Mouse (Mus musculus) A20 (cell line): ENCODE results near the gene Ltbr.
"Not testable (repeated sequence)": the region's sequence is repeated elsewhere in the genome, so short reads cannot be mapped to it uniquely, and the experiment has no call there.

Experiments
- DNase-seq: peaks from one replicate; pipeline ENCODE4 v3.0.0-alpha.2; 2011; ENCODE audit warnings: low read depth, low spot score

Ltbr gene

DNA sequence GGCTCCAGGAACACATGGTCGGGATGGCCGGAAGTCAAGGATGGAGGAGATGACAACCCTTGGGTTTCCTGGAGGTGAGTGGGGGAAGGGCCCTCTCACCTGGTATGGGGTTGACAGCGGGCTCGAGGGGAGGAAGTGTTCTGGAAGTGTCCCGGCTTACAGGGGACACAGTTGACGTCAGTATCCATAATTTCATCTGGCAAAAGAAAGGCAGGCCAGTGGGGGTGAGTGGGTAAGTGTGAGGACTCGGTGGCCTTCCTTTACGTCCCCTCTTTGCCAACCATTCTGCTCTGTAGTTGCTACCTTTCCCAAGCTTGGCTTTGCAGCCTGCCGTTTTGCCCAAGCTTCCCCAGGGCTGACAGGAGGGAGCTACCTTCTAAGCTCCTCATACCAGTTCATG is 1.5 kb downstream of the Ltbr start:
- DNase-seq, result no peak

DNA sequence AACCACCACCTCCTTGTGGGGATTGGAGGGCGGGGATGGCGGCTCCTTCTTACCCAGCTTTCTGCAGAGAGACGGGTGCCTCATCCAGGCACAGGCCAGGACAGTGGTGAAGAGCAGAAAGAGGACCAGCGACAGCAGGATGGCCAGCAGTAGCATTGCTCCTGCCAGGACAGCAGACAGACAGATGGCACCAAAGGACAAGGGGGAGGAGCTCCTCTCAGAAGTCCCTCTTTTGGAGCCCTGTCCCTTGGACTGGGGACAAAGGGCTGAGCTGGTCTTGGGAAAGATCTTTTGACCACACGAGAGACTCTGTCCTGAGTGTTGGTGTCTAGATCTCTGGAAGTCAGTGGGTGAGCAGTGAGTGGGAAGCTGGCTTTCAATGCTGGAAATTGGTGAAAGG is 4.3 kb downstream of the Ltbr start:
- no peak for DNase-seq

GRCm38 (mm10) chr6:125308921-125309320 is 4.8 kb downstream of the Ltbr start:
- DNase-seq, result no peak

DNA sequence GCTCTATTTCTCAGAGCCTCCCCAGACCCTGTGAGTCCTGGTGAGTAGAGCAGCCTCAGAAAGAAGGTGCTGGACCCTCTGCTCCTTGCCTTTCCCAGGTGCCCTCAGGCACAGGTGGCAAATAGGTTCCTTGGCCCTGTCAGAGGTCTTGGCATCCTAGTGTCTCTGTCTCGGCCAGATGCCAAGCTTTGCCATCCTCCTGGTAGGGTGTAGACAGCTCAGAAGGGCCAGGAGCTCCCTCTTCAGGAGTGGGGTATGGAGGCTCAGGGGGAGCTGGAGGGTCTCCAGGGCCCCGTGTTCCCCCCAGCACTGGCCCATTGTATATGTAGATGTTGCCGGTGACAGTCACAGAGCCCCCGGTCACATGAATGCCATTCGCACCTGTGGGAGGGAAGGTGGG is 6.6 kb downstream of the Ltbr start:
- no peak for DNase-seq

DNA sequence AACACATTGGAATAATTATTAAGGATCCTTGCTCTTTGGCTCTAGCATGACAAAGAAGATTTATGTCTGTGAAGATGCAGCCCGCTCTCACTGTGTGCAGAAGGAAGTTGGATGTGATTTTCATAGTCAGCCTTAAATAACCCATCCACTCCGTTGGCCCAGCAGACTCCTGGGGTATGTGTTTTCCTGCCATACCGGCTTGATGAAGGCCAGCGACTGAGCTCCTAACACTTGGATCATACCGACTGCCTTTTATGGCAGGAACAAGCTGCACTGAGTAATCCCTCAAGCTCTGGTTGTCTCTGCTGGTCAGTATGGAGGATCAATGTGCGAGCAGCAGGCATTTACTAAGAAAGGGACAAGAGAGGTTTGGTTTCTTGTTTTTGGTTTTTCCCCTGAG is 8.2 kb downstream of the Ltbr start:
- no peak for DNase-seq

GRCm38 (mm10) chr6:125304408-125304807 is 9.3 kb downstream of the Ltbr start:
- DNase-seq, result not testable (repeated sequence)

DNA sequence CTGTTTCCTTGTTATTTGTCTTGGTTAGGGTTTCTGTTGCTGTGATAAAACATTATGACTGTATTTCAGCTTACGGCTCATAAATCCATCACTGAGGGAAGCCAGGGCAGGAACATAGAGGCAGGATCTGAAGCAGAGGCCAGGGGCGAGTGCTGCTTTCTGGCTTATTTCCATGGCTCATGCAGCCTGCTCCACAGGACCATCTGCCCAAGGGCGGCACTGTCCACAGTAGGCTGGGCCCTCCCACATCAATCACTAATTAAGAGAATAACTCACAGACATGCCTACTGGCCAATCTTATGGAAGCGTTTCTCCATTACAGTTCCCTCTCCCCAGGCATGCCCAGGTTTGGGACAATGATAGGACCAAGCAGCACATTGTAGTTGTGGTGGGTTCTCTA is 10.4 kb downstream of the Ltbr start:
- DNase-seq, result no peak

GRCm38 (mm10) chr6:125302231-125302982 is 11.3 kb downstream of the Ltbr start:
- no peak for DNase-seq

DNA sequence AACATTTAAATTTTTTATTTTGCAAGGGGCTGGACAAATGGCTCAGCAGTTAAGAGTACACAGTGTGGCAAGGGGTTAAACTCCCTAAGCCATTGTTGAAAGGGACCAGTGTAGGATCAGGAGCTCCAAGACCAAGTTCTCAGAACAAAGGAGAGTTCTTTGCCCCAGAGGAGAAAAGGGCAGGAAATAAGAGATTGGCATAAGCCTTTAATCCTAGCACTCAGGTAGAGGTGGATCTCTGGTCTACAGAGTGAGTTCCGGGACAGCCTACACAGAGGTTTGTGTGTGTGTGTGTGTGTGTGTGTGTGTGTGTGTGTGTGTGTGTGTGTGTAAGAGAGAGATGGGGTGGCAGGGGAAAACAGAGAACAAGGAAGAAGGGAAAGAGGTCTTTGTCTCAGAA is 12.7 kb downstream of the Ltbr start:
- DNase-seq, result no peak

DNA sequence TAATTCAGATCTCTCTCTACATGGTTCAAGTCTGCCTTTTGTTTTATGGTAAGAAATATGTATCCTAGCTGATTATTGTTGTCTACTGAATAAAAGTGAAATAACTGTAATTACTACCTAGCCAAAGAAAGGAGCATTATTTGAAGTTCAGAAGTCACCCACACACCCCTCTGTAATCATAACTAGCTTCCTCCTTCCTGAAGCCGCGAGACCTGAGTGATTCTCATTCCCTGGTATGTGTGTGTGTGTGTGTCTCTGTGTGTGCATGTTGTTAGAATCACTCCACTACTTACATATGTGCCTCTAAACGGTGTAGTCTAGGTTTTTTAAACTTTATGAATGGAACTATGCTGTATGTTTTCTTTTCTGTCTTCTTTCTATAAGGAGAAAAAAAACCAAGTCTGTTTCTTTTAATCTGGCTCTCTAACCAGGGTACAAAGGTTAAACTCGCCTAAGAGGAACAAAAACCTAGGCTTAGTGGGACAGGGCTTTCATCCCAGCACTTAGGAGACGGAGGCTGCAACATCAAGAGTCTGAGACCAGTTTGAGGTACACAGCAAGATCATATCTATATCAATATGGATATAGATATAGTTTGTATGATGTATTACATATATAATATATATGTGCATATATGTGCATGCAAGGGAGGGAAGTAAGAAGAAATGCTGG is 16.4 kb downstream of the Ltbr start:
- DNase-seq, result no peak

DNA sequence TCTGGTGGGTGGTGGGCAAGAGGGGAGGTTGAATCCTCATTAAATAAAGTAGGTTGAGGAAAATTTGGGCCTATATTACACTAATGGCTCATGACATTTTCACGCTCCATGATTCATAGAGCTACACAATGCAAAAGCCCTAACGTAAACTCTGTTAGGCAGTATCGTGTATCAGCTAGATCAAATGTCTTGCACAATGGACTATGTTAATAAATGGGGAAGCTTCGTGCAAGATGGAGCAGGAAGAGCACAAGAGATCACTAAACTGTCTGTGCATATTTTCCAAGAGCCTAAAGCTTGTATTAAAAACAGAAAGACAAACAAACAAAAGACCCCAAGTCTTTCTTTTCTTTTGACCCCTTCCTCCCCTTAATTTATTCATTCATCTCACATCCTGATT is 19.6 kb downstream of the Ltbr start:
- DNase-seq, result no peak

DNA sequence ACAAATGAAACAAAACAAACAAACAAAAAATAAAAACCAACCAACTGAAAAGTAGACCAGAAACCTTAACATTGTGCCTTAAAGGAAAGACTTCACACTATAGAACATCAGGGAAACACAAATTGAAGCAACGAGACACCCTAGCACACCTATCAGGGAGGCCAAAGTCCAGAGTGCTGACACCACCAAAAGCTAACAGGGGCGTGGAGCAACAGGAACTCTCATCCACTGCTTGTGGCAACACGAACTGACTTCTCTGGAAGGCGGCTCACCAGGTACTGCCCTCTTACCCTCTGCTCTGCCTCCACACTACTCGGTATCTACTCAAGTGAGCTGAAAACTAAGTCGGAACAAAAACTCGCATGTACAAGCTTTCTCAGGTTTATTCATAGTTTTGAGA is 21.4 kb downstream of the Ltbr start:
- no peak for DNase-seq

DNA sequence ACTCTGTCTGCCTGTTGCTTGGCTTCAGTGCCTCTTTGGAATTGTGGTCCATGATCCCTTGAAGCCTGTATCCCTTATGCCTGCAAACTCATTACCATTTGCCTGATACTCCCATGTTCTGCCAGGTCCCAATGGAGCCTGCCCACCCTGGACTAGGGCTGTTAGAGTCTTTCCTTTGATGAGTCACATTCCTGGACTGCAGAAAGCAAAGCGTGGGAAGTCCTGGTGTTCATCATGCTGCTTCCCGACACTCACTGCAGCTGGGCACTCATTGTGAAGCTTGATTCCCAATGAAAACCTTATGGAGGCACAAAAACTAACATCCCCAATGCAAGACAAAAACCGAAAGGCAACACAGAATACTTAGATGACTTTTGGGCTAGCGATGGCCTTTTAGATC is 22.4 kb downstream of the Ltbr start:
- DNase-seq, result no peak

GRCm38 (mm10) chr6:125288730-125289129 is 25.0 kb downstream of the Ltbr start:
- no peak for DNase-seq

DNA sequence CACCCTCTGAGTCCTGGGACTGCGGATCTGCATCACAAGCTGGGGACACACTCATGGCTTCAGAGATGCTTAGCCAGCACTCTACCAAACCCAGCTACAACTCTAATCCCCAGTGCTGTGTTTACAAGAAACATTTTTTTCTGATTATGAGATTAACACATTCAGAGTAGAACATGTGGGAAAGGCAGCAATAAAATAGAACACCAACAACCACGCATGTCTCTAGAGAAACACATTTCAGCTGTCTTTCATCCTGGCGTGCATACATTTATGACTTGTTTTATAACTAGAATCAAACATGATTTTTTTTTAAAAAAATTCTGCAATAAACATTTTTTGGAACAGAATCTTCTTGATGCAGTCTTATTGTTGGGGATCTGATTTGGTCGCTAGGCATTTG is 26.7 kb downstream of the Ltbr start:
- no peak for DNase-seq

GRCm38 (mm10) chr6:125285890-125286289 is 27.8 kb downstream of the Ltbr start, which contains the start of gene Tuba3a:
Tuba3a (minus strand) TSS chr6:125286042.
- no peak for DNase-seq

GRCm38 (mm10) chr6:125284751-125285150 is 28.9 kb downstream of the Ltbr start:
- DNase-seq, result no peak

DNA sequence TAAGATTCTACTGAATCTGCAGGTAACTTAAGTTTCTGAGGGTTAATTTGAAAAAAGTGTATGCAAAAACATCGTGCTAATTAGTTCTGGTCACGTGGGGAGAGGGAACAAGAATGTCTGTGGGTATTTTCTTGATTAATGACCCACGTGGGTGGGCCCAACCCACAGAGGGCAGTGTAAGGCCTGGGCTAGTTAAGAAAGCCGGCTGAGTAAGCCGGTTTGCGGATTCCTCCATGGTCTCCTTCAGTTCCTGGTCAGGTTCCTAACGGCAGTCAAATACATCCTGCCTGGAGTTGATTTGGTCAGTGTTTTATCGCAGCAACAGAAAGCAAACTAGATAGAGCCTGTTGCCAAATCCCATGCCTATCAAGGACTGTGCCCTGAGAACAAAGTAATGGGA is 29.4 kb downstream of the Ltbr start:
- no peak for DNase-seq

DNA sequence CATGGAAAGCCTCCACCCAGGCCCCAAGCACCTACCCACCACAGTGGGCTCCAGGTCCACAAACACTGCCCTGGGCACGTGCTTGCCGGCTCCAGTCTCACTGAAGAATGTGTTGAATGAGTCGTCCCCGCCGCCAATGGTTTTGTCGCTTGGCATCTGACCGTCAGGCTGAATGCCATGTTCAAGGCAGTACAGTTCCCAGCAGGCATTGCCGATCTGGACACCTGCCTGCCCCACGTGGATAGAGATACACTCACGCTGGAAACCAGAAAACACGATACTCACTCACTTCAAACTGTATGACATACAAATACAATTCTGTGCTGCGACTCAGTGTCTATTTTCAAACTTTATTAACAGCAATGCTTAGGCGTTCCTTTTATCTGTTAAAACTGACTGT is 31.0 kb downstream of the Ltbr start:
- not testable (repeated sequence) for DNase-seq

DNA sequence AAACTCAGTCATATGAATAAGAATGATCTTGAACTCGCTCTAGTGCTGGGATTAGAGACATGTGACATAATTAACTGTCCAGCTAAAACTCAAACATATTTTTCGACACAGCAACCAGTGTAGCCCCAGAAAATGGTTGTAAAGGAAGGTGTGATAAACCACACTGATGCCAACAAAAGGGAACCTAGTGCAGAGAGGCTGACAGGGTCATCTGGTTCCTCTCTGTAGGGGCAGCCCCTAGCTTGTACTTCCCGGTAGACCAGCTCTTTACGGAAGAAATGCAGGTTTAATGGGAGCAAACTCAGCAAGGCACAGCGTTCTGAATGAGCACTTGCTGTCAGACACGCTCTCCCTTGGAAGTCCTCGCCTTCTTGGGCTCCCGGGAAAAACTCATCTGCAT is 34.0 kb downstream of the Ltbr start:
- no peak for DNase-seq

- DNase-seq, result peak; percentile 68
Measured at GRCm38 (mm10) chr6:125274841-125275563, 38.7 kb downstream of the Ltbr start.

DNA sequence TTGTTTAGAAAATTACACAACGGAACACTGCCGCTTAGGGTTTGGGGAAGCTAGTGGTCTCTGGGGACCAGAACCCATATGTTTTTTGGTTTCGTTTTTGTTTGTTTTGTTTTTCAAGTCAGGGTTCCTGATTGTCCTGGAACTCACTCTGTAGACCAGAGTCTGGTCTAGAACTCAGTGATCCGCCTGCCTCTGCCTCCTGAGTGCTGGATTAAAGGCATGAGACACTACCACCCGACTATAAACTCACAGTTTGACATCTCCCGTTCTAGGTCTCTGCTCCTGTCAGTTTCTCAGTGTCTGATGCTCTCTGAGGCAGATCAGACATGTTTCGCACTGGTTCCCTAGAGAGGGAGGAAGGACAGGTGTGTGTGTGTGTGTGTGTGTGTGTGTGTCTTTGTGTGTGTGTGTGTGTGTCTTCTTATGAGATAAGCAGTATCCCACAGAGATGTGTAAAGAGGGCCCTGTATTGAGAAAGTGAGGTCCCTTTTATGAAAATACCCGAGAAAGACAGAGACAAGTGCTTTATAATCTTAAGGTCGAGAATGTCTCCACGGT is 41.4 kb downstream of the Ltbr start:
- DNase-seq, result peak; percentile 90
